Mouse (Mus musculus) heart, adult 2 months (tissue): ENCODE data around the gene Cpeb3. TPM values are rescaled to one million over a fixed set of nuclear protein-coding genes. Genes with fewer than 3 reads are reported as not detected.
"Not testable (repeated sequence)": the region's sequence is repeated elsewhere in the genome, so short reads cannot be mapped to it uniquely, and the experiment has no call there.

Experiments used
- DNase-seq, 2 experiments: peaks; one replicate each; pipeline ENCODE4 v3.0.0; 2021
- H3K27ac ChIP-seq: fragments of 200-600 bp; 2 replicates; pipeline ENCODE4 v1.8.1; 2022
- H3K27me3 ChIP-seq: fragments of 200-500 bp; 2 replicates; pipeline ENCODE4 v1.6.1; 2012; ENCODE audit warnings: mild to moderate bottlenecking, low read length, inconsistent platforms, mixed read lengths; ENCODE audit not compliant: control insufficient read depth, insufficient read depth
- H3K36me3 ChIP-seq: fragments of 200-500 bp; 2 replicates; pipeline ENCODE4 v1.6.1; 2012; ENCODE audit warnings: low read length, inconsistent platforms; ENCODE audit not compliant: control insufficient read depth, insufficient read depth
- H3K4me1 ChIP-seq: fragments of 200-500 bp; 2 replicates; pipeline ENCODE4 v1.6.1; 2011; ENCODE audit warnings: low read length; ENCODE audit not compliant: control insufficient read depth, insufficient read depth
- H3K4me3 ChIP-seq: fragments of 200-600 bp; 2 replicates; pipeline ENCODE4 v1.8.1; 2022
- H3K79me2 ChIP-seq: fragments of 200-500 bp; replicated peaks from 2 replicates; pipeline ENCODE4 v1.6.1; 2012; ENCODE audit warnings: mild to moderate bottlenecking, inconsistent platforms, low read length, moderate library complexity, mixed read lengths; ENCODE audit not compliant: control insufficient read depth, insufficient read depth
- H3K9ac ChIP-seq: fragments of 200-500 bp; 2 replicates; pipeline ENCODE4 v1.6.1; 2012; ENCODE audit warnings: low read depth, mild to moderate bottlenecking, control low read depth, inconsistent platforms, low read length, mixed read lengths
- CTCF ChIP-seq: fragments of 200-600 bp; IDR thresholded peaks from 2 replicates; pipeline ENCODE4 v1.8.1; 2022; ENCODE audit warnings: antibody characterized with exemption, mild to moderate bottlenecking, moderate library complexity
- EP300 ChIP-seq: fragments of 200-500 bp; IDR thresholded peaks from 2 replicates; pipeline ENCODE4 v1.6.1; 2011; ENCODE audit warnings: low read depth, low read length, control low read depth; ENCODE audit not compliant: insufficient read depth
- POLR2A ChIP-seq: fragments of 200-500 bp; IDR thresholded peaks from 2 replicates; pipeline ENCODE4 v1.6.1; 2011; ENCODE audit warnings: mild to moderate bottlenecking, low read depth, low read length, control low read depth; ENCODE audit not compliant: insufficient read depth
- WGBS: fragments of 180-500 bp; shearing (Covaris S2); methylation state at CpG from one replicate; pipeline ENCODE4 v1.1.7; 2018; 5-methylcytosine and 5-hydroxymethylcytosine counted together
- intact Hi-C: fragments of 180-260 bp; cut with DNase I; formaldehyde crosslinking; loops from one replicate; pipeline ENCODE4 v1.15.1; 2025
- polyA plus RNA-seq: library from polyadenylated mRNA; depleted of rRNA; stranded (reverse); fragments of >200 nt; gene quantifications from 2 replicates; pipeline ENCODE4 v1.2.3, GENCODE M21; 2012
- total RNA-seq, 2 experiments: library from RNA; stranded (reverse); gene quantifications; 2 replicates each; pipeline ENCODE4 v1.2.3; 2021

Cpeb3 gene
- total and polyA plus RNA-seq, 3 experiments: 35.6 to 96.9 (median 78.9) TPM

DNA sequence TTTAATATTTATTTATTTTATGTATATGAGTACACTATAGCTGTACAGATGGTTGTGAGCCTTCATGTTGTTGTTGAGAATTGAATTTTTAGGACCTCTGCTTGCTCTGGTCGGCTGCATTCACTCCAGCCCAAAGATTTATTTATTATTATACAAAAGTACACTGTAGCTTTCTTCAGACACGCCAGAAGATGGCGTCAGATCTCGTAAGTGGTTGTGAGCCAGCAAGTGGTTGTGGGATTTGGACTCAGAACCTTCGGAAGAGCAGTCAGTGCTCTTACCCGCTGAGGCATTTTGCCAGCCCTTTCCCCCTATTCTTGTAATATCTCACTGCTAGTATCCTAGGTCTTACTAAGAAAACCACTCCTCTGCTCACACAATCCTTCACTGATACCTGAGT lies 126.9 kb downstream of the Cpeb3 start:
- DNase-seq: no peak
- no peaks in the 10 kb centered on the region for H3K27me3 ChIP-seq
- intact Hi-C loops: no loop called here

DNA sequence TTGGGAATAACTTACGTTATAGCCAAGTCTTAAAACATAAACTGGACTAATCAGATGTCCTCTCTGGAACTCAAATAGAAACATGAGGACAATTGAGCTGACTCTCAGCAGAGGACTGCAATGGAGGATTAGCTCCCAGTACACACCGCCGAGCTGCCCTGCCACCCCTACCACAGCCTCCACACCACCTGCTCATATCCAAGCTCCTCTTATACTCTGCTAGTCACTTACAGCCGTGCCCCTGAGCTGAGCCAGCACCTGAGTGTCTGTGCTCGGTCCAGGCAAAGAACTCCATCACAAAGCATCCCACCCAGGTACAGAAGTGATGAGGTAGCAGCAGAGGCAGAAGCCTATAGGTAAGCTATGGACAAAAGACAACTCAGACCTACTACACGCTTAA lies 129.2 kb downstream of the Cpeb3 start:
- 66% methylated on average over 6 of the region's 6 CpGs for WGBS
- Histone ChIP-seq H3K27ac (peak overlapping the region; percentile 78), H3K4me3 (no peak overlapping the region), H3K36me3 (peaks cover 15% of the 10 kb centered on the region), H3K9ac (no peak overlapping the region), H3K79me2 (no peaks in the 10 kb centered on the region), H3K27me3 (no peaks in the 10 kb centered on the region), H3K4me1 (peaks cover 9% of the 10 kb centered on the region)
- intact Hi-C loops: loop anchor here (2.0 to 5.0 kb wide), 3 partner anchors 53 to 128 kb away; partner anchors contain the start of genes Cpeb3 and March5
- no peak for DNase-seq
- TF ChIP-seq CTCF (no peak), POLR2A (no peak), EP300 (no peak)

More for the DNA sequence above, 126.9 kb downstream of the Cpeb3 start:
- Histone ChIP-seq H3K27ac (no peak overlapping the region), H3K79me2 (no peaks in the 10 kb centered on the region), H3K9ac (no peak overlapping the region), H3K4me3 (no peak overlapping the region), H3K36me3 (peaks cover 7% of the 10 kb centered on the region), H3K4me1 (peaks cover 2% of the 10 kb centered on the region; the same call in 1 of the 2 replicates)
- 57% methylated on average over 6 of the region's 6 CpGs for WGBS
- peak; percentile 43 for TF ChIP-seq CTCF
- TF ChIP-seq EP300: no peak

GRCm38 (mm10) chr19:37078571-37078970 lies 129.8 kb downstream of the Cpeb3 start:
- TF ChIP-seq EP300: no peak
- TF ChIP-seq CTCF: no peak
- TF ChIP-seq POLR2A: no peak
- peaks cover 18% of the 10 kb centered on the region for H3K36me3 ChIP-seq
- intact Hi-C loops: loop anchor here (2.0 to 5.0 kb wide), 3 partner anchors 54 to 129 kb away; partner anchors contain the start of genes Cpeb3 and March5
- peak overlapping the region; percentile 78 for H3K27ac ChIP-seq
- H3K4me3 ChIP-seq: no peak overlapping the region
- DNase-seq: peak in 1 of 2 experiments; percentile 41
- 0 out of 2 replicates have a peak overlapping the region, but pooled peaks have one; percentile 4 for H3K9ac ChIP-seq
- H3K4me1 ChIP-seq: peaks cover 10% of the 10 kb centered on the region
- no peaks in the 10 kb centered on the region for H3K79me2 ChIP-seq
- no peaks in the 10 kb centered on the region for H3K27me3 ChIP-seq
- 50% methylated on average over 1 of the region's 1 CpGs for WGBS

DNA sequence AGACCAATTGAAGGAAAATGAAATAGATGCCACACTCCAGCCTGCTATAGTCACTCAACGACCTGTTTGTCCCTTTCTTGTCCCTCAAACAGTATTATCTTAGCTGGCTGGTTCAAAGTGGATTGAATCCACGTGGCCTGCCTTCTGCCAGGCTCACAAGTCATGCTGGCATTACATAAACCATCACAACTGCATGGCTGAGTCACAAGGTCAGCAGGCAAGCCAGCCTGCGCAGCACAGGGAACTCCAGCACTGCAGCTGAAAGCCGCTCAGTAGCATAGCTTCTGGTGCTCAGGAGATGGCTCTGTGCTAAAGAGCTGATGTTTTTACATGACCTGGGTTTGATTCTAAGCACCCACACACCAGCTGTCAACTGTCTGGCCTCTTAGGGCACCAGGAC lies 130.3 kb downstream of the Cpeb3 start:
- peaks cover 14% of the 10 kb centered on the region for H3K4me1 ChIP-seq
- H3K4me3 ChIP-seq: no peak overlapping the region
- no peaks in the 10 kb centered on the region for H3K27me3 ChIP-seq
- WGBS: 33% methylated on average over 4 of the region's 4 CpGs
- intact Hi-C loops: loop anchor here (2.0 to 5.0 kb wide), 3 partner anchors 54 to 129 kb away; partner anchors contain the start of genes Cpeb3 and March5
- DNase-seq: peak; percentile 59 to 84
- peak overlapping the region; percentile 78 for H3K27ac ChIP-seq
- no peak overlapping the region for H3K9ac ChIP-seq
- TF ChIP-seq EP300: peak; percentile 97
- no peak for TF ChIP-seq CTCF
- TF ChIP-seq POLR2A: peak; percentile 75
- H3K36me3 ChIP-seq: peaks cover 22% of the 10 kb centered on the region
- H3K79me2 ChIP-seq: no peaks in the 10 kb centered on the region

DNA sequence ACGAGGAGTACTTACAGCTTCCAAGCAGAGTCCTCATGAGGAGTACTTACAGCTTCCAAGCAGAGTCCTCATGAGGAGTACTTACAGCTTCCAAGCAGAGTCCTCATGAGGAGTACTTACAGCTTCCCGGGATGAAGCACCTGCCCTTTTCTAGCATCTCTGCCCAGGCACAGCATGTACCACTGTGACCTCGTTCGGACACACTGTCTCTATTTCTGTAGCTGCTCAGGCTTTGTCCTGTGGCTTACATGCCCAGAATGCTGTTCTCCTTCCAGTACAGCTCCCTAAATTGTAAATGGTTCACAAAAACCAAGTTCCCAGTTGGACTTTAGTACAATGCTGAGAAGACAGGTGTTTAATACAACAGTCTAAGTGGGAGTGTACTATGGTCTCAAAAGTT lies 131.1 kb downstream of the Cpeb3 start:
- Histone ChIP-seq H3K27ac (peak overlapping the region; percentile 78), H3K4me1 (peaks cover 17% of the 10 kb centered on the region), H3K36me3 (peaks cover 24% of the 10 kb centered on the region)
- intact Hi-C loops: loop anchor here (5.0 kb wide), 2 partner anchors 55 to 130 kb away; partner anchors contain the start of genes Cpeb3 and March5
- not testable (repeated sequence) for H3K4me3 ChIP-seq, H3K27me3 ChIP-seq, H3K9ac ChIP-seq, H3K79me2 ChIP-seq
- DNase-seq: peak in 1 of 2 experiments; percentile 63
- 47% methylated on average over 4 of the region's 4 CpGs for WGBS
- TF ChIP-seq EP300 (peak; percentile 80), POLR2A (peak; percentile 43; the same call in 1 of the 2 replicates)

DNA sequence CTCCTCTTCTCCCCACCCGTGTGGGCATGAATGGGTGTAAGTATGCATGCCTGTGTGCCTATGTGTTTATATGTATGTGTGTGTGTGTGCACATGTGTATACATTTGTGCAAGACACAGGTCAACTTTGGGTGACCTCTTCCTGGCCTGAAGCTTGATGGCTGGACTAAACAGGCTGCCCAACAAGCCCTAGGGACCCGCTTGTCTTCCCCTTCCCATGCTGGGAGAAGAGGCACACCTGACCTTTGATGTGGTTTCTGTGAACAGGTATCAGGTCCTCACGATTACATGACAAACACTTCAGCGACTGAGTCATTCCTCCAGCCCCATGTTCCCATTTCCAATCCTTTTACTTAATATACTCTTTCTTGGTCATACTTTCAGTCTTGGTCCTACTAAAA lies 131.8 kb downstream of the Cpeb3 start:
- no peaks in the 10 kb centered on the region for H3K79me2 ChIP-seq
- intact Hi-C loops: loop anchor here (5.0 kb wide), 2 partner anchors 56 to 131 kb away; partner anchors contain the start of genes Cpeb3 and March5
- WGBS: 77% methylated on average over 4 of the region's 4 CpGs
- peaks cover 17% of the 10 kb centered on the region for H3K4me1 ChIP-seq
- H3K9ac ChIP-seq: peak overlapping the region; percentile 67
- H3K36me3 ChIP-seq: peaks cover 24% of the 10 kb centered on the region
- TF ChIP-seq CTCF (no peak), EP300 (no peak), POLR2A (no peak)
- no peak for DNase-seq
- H3K27me3 ChIP-seq: no peaks in the 10 kb centered on the region
- peak overlapping the region; percentile 78 for H3K27ac ChIP-seq
- peak overlapping the region; percentile 28 for H3K4me3 ChIP-seq
